Mouse (Mus musculus) heart, postnatal 10 days (tissue): Measurements from ENCODE around the gene Jph3. TPM values are rescaled to one million over a fixed set of nuclear protein-coding genes. Genes with fewer than 3 reads are reported as not detected.

Experiments used
- DNase-seq, 2 experiments: peaks; one replicate each; pipeline ENCODE4 v3.0.0; 2021
- intact Hi-C: fragments of 180-260 bp; cut with DNase I; formaldehyde crosslinking; loops from one replicate; pipeline ENCODE4 v1.15.1; 2025
- total RNA-seq, 2 experiments: library from RNA; stranded (reverse); gene quantifications; 2 replicates each; pipeline ENCODE4 v1.2.3; 2021

The Jph3 gene
- total RNA-seq, 2 experiments from 2014 or later, result not detected

DNA sequence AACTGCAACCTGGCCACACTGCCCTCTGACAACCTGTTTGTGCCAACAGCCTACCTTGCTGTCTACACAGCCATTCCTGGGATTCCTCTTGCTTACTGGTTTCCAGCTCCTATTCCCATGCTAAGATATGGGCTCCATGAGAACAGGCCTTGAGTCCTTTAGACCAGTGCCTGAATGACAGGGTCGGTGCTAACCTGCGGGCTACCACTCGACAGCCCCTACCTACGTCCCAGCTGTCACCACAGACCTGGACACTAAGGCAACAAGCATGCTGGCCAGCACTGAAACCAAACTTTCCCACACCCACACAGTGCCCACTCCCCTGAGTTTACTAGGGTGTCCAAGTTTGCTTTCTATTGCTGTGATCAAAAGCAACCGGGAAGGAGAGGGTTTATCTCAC lies 98.3 kb downstream of the Jph3 start:
- DNase-seq, result no peak
- intact Hi-C loops, result no loop called here

DNA sequence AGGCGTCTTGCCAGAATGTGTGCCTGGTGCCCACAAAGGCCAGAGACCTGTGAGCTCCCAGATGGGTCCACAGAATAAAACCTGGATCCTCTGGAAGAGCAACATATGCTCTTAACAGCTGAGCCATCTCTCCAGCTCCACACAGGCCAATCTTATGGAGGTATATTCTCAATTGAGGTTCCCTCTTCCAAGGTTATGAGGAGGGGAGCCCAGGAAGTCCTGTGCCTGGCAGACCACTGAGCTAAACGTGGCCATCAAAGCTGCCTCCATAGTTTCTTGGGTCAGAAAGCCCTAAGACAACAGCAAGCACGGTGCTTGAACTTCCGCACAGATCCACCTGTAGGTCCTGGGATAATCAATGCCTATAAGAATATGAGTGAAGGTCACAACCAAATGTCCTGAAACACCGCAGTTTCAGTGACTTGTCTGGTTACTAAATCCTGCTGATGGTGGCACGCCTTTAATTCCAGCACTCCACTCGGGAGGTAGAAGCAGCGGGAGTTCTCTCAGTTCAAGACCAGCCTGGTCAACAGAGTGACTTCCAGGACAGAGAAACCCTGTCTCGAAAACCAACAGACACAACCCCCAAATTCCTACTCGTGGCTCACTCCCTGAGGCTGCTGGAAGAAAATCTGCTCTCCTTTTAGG lies 99.1 kb downstream of the Jph3 start:
- DNase-seq, result no peak
- intact Hi-C loops, result no loop called here

DNA sequence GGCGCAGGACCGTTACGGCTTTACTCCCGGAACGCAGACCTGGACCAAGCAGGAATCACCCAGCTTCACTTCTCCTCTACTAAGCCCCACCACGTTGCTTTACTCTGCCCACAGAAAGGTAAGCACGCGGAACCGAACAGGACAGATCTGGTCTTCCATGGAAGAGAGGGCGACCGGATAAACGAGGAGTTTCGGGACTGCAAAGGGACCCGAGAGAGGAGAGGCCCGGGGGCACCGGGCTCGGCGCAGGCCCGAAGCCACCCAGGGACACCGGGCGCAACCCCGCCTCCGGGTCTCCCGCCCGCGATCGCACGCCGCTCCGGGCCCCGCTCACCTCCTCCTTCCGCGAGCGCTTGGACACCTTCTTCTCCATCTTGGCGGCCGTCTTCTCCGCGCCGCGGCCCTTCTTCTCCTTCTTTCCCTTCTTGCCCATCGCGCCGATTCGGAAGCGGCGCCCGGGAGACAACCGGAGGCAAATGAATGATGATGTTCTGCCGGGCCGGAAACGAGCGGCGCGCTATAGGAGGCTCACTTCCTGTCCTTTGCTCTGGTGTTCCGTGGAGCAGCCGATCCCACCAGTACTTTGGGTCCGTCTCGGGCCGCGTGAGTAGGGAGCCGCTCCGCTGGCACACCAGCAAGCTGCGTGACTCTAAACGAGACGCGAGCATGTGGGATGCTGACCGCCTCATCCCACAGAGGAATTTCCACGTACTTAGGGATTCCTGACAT lies 99.8 kb downstream of the Jph3 start, which contains the start of gene Klhdc4:
Klhdc4 (minus strand) TSS at position 522 of the 729 bp plus-strand sequence.
- DNase-seq, result peak; percentile 90 to 92
- intact Hi-C loops, result no loop called here

DNA sequence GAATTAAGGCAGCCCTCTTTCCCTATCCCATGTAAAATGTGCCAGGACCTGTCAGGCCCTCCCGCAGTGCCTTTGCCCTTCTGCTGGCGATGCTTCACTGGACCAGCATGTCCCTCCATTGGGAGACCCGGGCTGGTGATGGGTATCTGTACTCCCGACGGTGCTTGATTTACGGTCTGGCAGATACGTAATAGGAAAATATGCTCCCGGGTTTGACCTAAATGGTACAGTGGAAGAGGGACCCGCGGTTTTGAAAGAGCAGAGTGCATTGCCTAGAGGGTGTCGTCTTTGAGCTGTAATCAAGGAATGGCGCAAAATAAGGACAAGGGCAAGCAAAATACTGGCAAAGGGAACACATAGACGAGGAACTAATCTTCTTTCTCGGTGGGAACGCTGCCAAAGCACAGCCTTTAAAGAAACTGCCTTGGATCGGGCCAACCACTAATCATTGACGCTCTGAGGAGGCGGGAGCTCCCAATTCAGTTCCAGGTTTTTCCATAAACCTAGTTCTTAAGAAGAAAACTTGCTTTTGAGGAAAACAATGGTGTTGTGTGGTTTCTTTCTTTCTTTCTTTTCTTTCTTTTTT lies 100.4 kb downstream of the Jph3 start:
- intact Hi-C loops, result loop anchor here (5.0 kb wide), 1 partner anchor 113 kb away; no protein-coding TSS in a partner anchor
- no peak for DNase-seq

DNA sequence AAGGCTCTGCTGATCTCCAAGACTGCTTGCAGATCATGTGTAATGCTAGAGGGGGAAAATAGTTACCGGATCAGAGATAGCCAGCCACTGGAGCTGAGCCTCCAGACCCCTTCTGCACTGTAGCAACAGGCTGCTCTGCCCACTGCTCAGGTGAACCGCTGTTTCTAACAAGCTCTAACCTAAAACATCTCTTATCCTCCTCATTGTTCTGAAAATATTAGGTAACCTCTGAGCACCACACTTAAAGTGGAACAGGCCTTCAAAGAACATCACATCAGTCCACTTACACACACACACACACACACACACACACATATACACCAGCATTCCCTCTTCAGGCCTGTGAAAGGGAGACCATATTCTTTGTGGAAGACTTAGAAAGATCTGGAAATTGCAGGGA lies 102.6 kb downstream of the Jph3 start:
- intact Hi-C loops, result loop anchor here (5.0 kb wide), 1 partner anchor 115 kb away; no protein-coding TSS in a partner anchor
- DNase-seq, result no peak

- intact Hi-C loops, result loop anchor here (5.0 kb wide), 1 partner anchor 115 kb away; no protein-coding TSS in a partner anchor
- DNase-seq, result peak; percentile 72 to 82
Measured at GRCm38 (mm10) chr8:121832503-121832902, 103.1 kb downstream of the Jph3 start.

GRCm38 (mm10) chr8:121841242-121841641 lies 111.8 kb downstream of the Jph3 start:
- intact Hi-C loops, result loop anchor here (10.0 kb wide), 1 partner anchor 236 kb away; no protein-coding TSS in a partner anchor
- peak in 1 of 2 experiments; percentile 62 for DNase-seq

DNA sequence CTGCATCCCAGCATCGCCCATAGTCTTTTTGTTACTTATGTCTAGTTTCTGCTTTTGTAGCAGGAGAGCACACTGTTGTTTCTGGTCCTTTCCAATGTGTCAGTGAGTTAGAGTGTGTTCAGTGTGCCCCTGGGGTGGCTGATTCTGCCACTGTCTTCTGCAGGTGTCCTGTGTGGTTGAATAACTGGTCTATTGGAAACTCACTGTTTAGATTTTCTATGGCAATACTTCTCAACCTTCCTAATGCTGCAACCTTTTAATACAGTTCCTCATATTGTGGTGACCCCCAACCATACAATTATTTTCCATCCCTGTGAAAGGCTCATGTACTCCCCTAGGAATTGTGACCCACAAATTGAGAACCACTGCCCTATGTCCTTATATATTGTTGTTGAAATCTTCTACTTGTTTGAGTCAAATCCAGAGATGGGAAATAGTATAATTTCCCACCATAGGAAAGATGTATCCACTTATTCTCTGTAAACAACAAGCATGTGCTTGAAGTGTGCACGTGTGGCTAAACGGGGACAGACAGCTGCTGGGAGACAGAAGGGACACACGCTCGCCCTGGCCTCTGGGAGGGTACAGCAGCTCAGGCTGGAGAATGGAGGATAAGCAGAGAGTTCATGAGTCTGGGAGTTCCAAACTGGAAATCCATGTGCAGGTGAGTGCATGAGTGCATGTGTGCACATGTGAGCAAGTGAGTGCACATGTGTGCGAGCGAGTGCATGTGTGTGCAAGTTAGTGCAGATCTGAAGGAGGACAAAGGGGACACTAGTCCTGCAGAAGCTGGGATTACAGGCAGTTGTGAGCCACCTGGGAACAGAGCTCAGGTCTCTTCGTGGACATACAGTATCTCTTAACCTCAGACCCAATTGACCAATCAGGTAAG lies 112.9 kb downstream of the Jph3 start:
- intact Hi-C loops, result loop anchor here (10.0 kb wide), 1 partner anchor 238 kb away; no protein-coding TSS in a partner anchor

DNA sequence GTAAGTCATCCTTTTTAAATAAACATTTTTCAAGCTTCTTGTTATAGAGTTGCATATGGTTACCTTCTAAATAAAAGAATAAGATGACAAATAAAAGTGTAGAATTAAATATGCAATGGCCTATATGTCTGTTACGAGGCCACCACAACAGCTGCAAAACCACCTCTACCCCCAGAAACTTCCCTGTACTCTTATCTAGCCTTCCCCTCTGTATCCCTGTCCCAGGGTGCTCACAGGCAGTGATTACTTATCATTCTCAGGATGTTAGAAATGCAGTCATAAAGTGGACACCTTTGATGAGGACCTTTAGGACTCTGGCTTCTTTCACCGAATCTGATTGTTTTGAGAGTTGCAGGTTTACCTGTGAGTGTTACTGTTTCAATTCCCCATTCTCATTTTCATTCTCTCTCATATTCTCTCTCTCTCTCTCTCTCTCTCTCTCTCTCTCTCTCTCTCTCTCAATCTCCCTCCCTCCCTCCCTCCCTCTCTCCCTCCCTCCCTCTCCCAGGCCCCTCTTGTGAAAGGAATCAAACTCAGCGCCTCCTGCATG lies 113.8 kb downstream of the Jph3 start:
- no peak for DNase-seq
- intact Hi-C loops, result loop anchor here (10.0 kb wide), 1 partner anchor 238 kb away; no protein-coding TSS in a partner anchor

More for the DNA sequence above, 112.9 kb downstream of the Jph3 start:
- DNase-seq, result no peak

Other genes with a start within 250 kb of the Jph3 start
- not detected for gene 1700018B08Rik, start 185.3 kb upstream of the Jph3 start, total RNA-seq
- 10 to 100 TPM; 30.2 to 51.0 TPM for gene Fbxo31, start 150.8 kb upstream of the Jph3 start, total RNA-seq
- gene Map1lc3b, start 139.3 kb upstream of the Jph3 start, total RNA-seq, result 100 to 1,000 TPM; 181 to 187 TPM
- gene Zcchc14, start 76.7 kb upstream of the Jph3 start, total RNA-seq, result 10 to 100 TPM; 40.5 to 43.3 TPM
- gene Klhdc4, start 99.9 kb downstream of the Jph3 start, total RNA-seq, result 10 to 100 TPM; 14.4 to 16.0 TPM
- 10 to 100 TPM in 1 of 2 experiments, 1 to 10 TPM in 1; 8.6 to 11.3 TPM for gene Slc7a5, start 178.1 kb downstream of the Jph3 start, total RNA-seq
- not detected for gene Car5a, start 215.3 kb downstream of the Jph3 start, total RNA-seq
- 10 to 100 TPM in 1 of 2 experiments, 1 to 10 TPM in 1; 9.8 to 11.9 TPM for gene Banp, start 220.1 kb downstream of the Jph3 start, total RNA-seq